Mouse (Mus musculus) adrenal gland, postnatal 10 days (tissue): ENCODE measurements around the gene Cand1. TPM values are rescaled to one million over a fixed set of nuclear protein-coding genes. Genes with fewer than 3 reads are reported as not detected.

Experiments
- DNase-seq: peaks from one replicate; pipeline ENCODE4 v3.0.0; 2021; ENCODE audit warnings: mixed read lengths
- total RNA-seq, 2 experiments: library from RNA; stranded (reverse); gene quantifications; 2 replicates each; pipeline ENCODE4 v1.2.3; 2021

Gene Cand1
- total RNA-seq, 2 experiments from 2014 or later = 85.6 to 93.5 TPM

GRCm38 (mm10) chr10:119211251-119211650 lies 28.6 kb downstream of the Cand1 start:
- DNase-seq = no peak

DNA sequence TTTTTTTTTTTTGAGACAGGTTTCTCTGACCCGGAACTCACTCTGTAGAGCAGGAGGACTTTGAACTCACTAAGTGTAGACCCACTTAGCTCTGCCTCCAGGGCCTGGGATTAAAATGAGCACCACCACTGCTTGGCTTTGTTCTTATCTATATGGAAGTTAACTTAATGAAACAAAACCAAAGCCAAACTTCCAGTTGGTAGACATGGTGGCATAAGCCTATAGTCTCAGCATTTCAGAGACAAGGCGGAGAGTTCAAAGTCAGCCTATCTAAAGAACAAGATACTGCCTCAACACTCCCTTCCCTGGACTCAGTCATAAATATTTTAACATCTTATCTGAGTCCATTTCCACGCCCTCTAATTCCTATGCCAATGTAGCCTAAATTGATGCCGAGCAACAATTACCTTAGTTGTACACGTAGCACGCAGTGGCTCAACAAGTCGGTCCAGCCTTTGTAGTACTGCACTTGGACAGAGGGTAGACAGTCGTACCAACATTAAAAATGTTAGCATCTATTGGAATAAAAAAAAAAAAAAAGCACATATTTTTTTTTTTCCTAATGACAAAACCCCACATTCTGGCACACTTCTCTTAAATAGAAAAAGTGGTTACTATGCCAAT lies 33.4 kb downstream of the Cand1 start:
- DNase-seq = no peak

DNA sequence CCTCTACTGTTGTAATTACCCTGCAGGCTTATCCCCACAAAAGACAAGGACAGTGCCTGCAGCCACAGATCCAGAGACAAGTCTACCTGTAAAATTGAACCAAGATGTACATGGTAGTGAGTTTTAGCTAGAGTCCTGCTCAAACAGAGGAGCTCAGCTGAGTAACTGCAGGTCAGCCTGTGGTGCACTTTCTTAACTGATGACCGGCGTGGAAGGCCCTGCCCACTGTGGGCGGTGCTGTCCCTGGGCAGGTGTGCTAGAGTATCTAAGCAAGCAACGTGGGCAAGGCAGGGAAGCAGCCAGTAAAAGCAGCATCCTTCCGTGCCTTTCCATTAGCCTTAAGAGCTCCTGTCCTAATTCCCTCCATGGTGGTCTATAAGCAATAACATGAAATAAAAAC lies 34.6 kb downstream of the Cand1 start:
- DNase-seq = no peak

- peak; percentile 37 for DNase-seq
These were observed 35.4 kb downstream of the Cand1 start for GRCm38 (mm10) chr10:119204334-119204946.

- DNase-seq = no peak
These were observed 40.0 kb downstream of the Cand1 start for GRCm38 (mm10) chr10:119199864-119200263.

GRCm38 (mm10) chr10:119198186-119198880 lies 41.5 kb downstream of the Cand1 start:
- DNase-seq = no peak

DNA sequence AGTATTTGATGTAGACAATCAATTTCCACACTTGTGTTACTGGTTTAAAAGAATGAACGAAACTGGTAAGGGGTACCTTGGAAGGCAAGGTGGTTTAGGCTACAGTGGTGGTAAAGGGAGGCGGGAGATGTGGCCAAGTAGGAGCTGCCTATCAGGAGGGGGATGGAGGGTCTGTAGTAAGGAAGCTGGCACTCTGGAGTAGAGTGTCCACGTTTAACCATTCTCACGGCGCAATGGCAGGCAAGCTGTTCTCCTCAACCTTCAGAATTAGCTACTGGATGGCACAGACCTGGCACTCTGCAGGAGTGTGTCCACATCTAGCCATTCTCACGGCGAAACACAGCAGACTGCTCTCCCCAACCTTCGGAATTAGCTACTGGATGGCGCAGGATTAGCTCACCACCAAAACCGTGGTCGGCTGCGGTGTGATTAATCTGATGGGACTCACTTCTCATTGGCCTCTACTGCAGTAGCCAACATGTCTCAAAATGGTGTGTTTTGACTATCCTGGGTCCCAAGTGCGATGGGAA lies 42.2 kb downstream of the Cand1 start:
- no peak for DNase-seq

DNA sequence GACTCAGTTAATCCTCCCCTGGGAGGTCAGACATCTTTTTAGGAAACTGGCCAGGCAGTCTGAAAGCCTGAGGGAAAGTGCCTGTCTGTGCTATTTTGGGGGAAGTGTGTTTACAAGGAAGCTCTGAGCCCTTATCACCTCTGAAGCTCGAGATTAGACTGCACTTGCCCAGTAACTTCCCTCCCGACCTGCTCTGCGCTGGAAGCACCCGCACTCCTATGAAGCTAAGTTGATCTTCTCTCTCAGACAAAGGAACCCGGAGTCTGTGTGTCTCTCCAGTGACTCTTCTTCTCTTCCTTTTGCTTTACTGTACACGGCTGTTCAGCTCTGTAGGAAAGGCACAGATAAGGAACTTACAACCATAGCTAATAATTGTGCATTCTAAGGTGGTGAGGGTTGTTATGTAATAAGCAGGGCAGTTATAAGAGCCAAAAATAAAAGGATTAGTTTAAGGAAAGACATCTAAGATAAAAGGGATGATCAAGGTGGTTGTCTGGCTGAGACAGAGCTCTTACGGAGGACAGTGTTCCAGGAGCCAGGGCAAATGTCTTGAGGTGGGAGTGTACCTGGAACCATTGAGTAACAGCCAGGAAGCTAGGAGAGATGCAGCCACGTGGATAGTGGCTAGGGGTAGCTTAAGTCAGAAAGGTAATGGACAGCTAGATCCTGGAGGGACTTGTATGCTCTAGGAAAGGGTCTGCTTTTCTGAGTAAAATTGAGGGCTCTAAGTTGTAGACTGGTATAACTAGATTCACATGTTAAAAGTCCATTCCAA lies 47.1 kb downstream of the Cand1 start:
- peak; percentile 15 for DNase-seq

DNA sequence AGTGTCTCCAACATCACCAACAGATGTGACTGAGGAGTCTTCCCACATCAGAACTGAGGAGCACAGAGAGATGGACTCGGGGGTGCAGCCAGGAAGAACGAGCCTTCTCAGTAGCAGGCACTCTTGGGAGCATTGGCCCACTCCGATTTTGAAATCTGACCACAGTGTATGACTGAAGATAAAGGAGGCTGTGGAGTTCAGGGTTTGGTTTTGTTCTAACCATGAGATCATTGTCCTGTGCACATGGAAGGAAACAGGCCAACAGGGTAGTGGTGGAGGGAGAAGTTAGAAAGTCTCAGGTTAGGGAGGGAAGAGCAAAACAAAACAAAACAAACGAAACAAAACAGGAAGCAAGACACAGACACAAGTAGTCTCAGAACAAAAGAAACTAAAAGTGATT lies 52.1 kb downstream of the Cand1 start:
- no peak for DNase-seq

- no peak for DNase-seq
These were observed 70.2 kb downstream of the Cand1 start for GRCm38 (mm10) chr10:119169656-119170055.

GRCm38 (mm10) chr10:119169237-119169636 lies 70.6 kb downstream of the Cand1 start:
- no peak for DNase-seq

DNA sequence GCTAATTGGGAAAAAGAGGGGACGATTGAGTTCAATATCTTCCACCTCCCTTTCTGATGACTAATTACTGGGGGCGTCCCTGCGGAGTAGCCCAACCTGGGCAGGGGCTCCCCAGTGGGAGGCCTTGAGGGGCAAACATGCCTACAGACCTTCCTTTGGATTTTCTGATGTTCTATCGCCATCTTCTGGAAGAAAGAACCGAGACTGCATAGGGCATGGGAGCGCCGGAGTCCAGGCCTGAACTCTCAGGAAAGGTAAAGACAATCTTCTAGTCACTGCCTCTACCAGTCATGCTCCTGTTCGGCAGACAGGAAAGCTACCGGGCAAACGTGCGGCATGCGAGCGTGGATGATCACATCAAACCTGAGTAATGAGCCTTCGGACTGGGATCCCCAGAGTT lies 71.1 kb downstream of the Cand1 start:
- peak; percentile 5 for DNase-seq

GRCm38 (mm10) chr10:119167858-119168257 lies 72.0 kb downstream of the Cand1 start:
- no peak for DNase-seq

GRCm38 (mm10) chr10:119165051-119165450 lies 74.8 kb downstream of the Cand1 start:
- DNase-seq = no peak

DNA sequence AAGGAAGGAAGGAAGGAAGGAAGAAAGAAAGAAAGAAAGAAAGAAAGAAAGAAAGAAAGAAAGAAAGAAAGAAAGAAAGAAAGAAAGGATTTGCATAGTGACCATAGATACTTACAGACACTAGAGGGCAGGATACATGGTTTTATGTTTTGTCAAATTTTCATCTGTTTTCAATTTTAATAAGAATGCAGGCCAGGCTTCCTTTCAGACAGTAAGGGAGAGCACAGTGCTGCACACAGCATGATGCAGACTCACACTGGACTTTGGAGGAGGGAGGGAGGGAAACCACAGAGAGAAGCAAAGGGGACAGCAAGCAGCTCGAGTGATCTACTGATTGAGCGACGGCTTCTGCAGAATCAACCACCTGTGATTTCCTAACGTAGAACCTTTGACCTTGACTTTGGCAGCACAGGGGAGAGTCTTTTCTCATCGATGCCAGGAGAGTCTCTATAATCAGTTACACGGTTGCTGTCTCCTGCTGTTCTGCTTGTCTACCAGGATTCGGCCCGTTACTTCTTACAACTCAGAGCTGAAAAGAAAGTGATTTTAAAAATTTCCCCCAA lies 78.0 kb downstream of the Cand1 start:
- no peak for DNase-seq

DNA sequence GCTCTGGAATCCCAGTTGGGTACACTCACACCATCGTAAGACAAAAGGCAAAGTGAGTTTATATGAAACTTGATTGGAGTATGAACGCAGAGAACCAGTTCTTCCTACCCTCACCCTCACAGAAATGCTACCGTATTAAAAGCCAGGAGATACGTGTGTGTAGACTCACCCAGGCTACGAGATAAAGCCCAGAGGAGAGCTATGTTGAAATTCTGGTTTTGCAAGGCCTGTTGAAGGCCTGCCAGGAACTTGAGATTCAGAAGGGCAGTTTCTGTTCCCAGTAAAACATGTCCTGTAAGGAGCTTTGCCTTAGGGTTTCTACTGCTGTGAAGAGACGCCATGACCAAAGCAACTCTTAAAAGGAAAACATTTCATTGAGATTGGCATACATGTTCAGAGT lies 79.7 kb downstream of the Cand1 start:
- DNase-seq = peak; percentile 65

DNA sequence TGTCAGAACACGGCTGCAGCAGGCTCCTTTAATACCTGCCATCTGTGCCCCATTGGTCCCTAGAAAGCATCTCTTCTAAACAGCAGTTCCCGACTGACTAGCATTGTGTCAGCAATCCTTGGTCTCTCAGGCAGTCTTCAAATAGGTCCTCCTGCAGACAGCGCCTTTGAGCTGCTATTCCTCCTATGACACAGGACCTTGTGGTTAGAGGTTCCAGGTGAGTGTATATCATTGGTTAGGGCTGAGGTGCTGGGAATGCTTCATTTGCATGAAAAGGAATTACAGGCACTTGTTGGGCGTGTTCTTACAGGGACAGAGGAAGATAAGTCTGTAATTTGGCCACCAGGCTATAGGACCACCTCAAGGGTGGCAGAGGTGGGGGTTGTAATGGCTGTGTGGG lies 90.6 kb downstream of the Cand1 start:
- no peak for DNase-seq

Other genes starting within 250 kb of the Cand1 start
- gene Grip1, start 213.8 kb upstream of the Cand1 start, total RNA-seq = 1 to 10 TPM; 1.5 to 1.7 TPM